Comparison of ENCODE assay signal across 9 mouse cellular contexts in the genomic region with DNA sequence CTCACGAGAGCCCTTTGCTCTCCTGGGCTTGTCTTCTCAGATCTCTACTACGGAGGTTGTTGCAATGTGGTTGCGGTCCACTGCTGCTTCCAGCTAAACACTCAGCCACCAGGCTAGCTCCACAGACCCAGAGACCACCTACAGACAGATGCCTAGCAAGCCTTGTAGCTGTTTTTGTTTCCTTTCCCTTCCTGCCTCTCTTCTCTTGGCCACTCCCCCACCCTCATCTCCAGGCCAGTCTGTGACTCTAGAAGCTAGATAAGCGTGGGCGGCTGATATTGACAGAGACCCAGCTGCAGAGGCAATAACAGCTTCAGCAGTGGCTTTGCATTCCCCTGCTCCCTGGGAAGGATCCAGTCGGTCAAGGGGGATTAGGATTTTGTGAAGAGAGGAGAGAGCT. TPM values are rescaled to one million over a fixed set of nuclear protein-coding genes. Genes with fewer than 3 reads are reported as not detected.
DNase-seq lines count a peak whose midpoint lies in the region; ATAC-seq lines count a peak whose summit lies in the region.
"Had no signal": no experiment of that assay in that cellular context is flagged by ENCODE, and none has a peak within 500 bp of the region (broad histone marks: within the 10 kb centered on the region; RNA-seq: fewer than 3 reads in every experiment).

Scn7a (minus strand) TSS at position 150 of the 400 bp plus-strand sequence.

- H3K4me3 ChIP-seq in heart, embryonic 16.5 days (ENCODE audit: low read length) = peak within 1 kb of the TSS; percentile 46
- H3K4me3 ChIP-seq in liver, embryonic 12.5 days = no peak within 1 kb of the TSS

- H3K4me1 ChIP-seq in heart, embryonic 16.5 days (ENCODE audit: control insufficient read depth, insufficient read depth, low read length) = peaks cover 14% of the 10 kb centered on the region
- H3K4me1 ChIP-seq in liver, embryonic 12.5 days = no peaks in the 10 kb centered on the region

- intact Hi-C loops in left cerebral cortex, postnatal 4 days (cut with DNase I) = no loop called here
- intact Hi-C loops in left cerebral cortex, postnatal 14 days (cut with DNase I) = loop anchor here (10.0 kb wide), 1 partner anchor 140 kb away; no protein-coding TSS in a partner anchor

- peak within 1 kb of the TSS; percentile 57 for H3K9ac ChIP-seq in heart, embryonic 16.5 days (ENCODE audit: low read length)
- no peak within 1 kb of the TSS for H3K9ac ChIP-seq in liver, embryonic 12.5 days

- WGBS in heart, embryonic 16.5 days = 9% methylated on average over 6 of the region's 6 CpGs
- 31% methylated on average over 6 of the region's 6 CpGs for WGBS in liver, embryonic 12.5 days (ENCODE audit: insufficient replicate concordance)

- peak; percentile 3 for DNase-seq in left cerebral cortex, postnatal 4 days
- no peak for DNase-seq in left cerebral cortex, postnatal 14 days (ENCODE audit: low spot score in 2 of 2)
- peak; percentile 33 for DNase-seq in embryo, embryonic 9.5 days (ENCODE audit: extremely low spot score)
- DNase-seq in lung, postnatal 36 days = peak; percentile 51
- DNase-seq in frontal cortex, postnatal 25 days (ENCODE audit: low spot score in 2 of 2) = no peak
- no peak for DNase-seq in spleen, adult 18-20 months

- no peak; the same call in 1 of the 2 replicates for ATAC-seq in heart, embryonic 16.5 days (replicated peaks; ENCODE audit: extremely low read depth, insufficient read depth, low FRiP score)
- ATAC-seq in liver, embryonic 12.5 days = no peak

- no peaks in the 10 kb centered on the region for H3K27me3 ChIP-seq in heart, embryonic 16.5 days (ENCODE audit: control insufficient read depth, insufficient read depth, low read length)
- H3K27me3 ChIP-seq in liver, embryonic 12.5 days (replicated peaks) = no peaks in the 10 kb centered on the region

- H3K36me3 ChIP-seq in heart, embryonic 16.5 days (ENCODE audit: control insufficient read depth, insufficient read depth) = no peaks in the 10 kb centered on the region
- no peaks in the 10 kb centered on the region for H3K36me3 ChIP-seq in liver, embryonic 12.5 days

- no peaks in the 10 kb centered on the region for H3K9me3 ChIP-seq in heart, embryonic 16.5 days (replicated peaks; ENCODE audit: control insufficient read depth, low read length)
- no peaks in the 10 kb centered on the region for H3K9me3 ChIP-seq in liver, embryonic 12.5 days (replicated peaks)

- no peak within 1 kb of the TSS for H3K27ac ChIP-seq in heart, embryonic 16.5 days (ENCODE audit: low read length)
- no peak within 1 kb of the TSS for H3K27ac ChIP-seq in liver, embryonic 12.5 days

- peak within 1 kb of the TSS; percentile 68 for H3K4me2 ChIP-seq in heart, embryonic 16.5 days (ENCODE audit: low read depth, low read length)
- no peak within 1 kb of the TSS for H3K4me2 ChIP-seq in liver, embryonic 12.5 days

RNA-seq across cellular contexts. Expression of gene Scn7a, which starts in this region (rescaled TPM):
- under 1 TPM; 0.16 to 0.24 TPM for total RNA-seq in left cerebral cortex, postnatal 4 days (2021)
- 1 to 10 TPM in 1 of 2 experiments, under 1 TPM in 1; 0.97 to 1.1 TPM for total RNA-seq in left cerebral cortex, postnatal 14 days (2021)
- 1.1 and 4.2 TPM in 2 replicates for polyA plus RNA-seq in heart, embryonic 16.5 days (2015; fragmentation: Nextera tagmentation; extraction: Ambion mirVana)
- polyA plus RNA-seq in liver, embryonic 12.5 days (2016; fragmentation: Nextera tagmentation; extraction: Ambion mirVana) = not detected in 2 replicates
- polyA plus RNA-seq: limb, embryonic 11.5 days had no signal

Comparison
In these comparisons a context has a peak if more than half of its experiments do, and no peak if none do; other contexts are left out.
1. Peak in DNase-seq in left cerebral cortex, postnatal 4 days; RNA of the gene not detected or under 1 TPM.
2. DNase-seq: peak in embryo, embryonic 9.5 days (single experiment) and lung, postnatal 36 days (single experiment); none in left cerebral cortex, postnatal 14 days (0 of 2), frontal cortex, postnatal 25 days (0 of 2) and spleen, adult 18-20 months (0 of 2).